Mouse (Mus musculus): ENCODE results near the gene Gm10188. TPM values are rescaled to one million over a fixed set of nuclear protein-coding genes. Genes with fewer than 3 reads are reported as not detected.

Gm10188 gene
- not detected in 2 replicates for total RNA-seq (2014; rRNA removed)
- 0.22 TPM in 1 of 2 replicates, not detected in the other for polyA plus RNA-seq (2015; fragmentation: Nextera tagmentation; extraction: Ambion mirVana)

DNA sequence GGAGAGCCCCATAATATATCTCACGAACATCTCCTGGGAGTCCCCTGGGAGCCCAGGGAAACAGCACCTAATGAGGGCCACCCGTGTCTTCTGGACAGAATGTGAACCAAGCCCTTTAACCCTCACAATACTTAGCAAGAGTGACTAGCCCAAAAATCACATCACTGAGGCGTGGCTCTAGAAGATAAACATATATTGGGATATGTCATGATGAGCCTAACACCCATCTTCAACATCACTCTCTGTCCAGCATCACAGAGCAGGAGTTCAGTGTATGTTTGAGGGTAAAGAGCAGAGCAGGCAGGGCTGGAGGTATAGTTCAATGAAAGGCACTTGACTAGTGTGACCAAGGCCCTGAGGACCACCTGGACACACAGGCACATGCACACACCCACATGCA, at the start of gene Gm10188:
TSS of gene Gm10188 (minus strand) at position 101 of the 400 bp plus-strand sequence.
- H3K27ac ChIP-seq (ENCODE audit: low read depth, low read length): no peak within 1 kb of the TSS
- 89% methylated on average over 3 of the region's 3 CpGs for WGBS
- no peaks in the 10 kb centered on the region for H3K4me1 ChIP-seq (ENCODE audit: insufficient read depth, low read length)
- H3K9ac ChIP-seq (replicated peaks; ENCODE audit: low read length, poor library complexity, severe bottlenecking): no peak within 1 kb of the TSS
- H3K27me3 ChIP-seq (ENCODE audit: insufficient read depth, low read length): no peaks in the 10 kb centered on the region
- H3K4me3 ChIP-seq (ENCODE audit: low read depth, low read length): no peak within 1 kb of the TSS
- no peak for ATAC-seq (ENCODE audit: low FRiP score)
- H3K9me3 ChIP-seq (ENCODE audit: low read length): no peaks in the 10 kb centered on the region
- no peak for DNase-seq (ENCODE audit: low spot score)
- no peak for TF ChIP-seq CTCF (IDR thresholded peaks at IDR 0.05)
- H3K4me2 ChIP-seq (ENCODE audit: low read depth, low read length, poor library complexity, severe bottlenecking): no peak within 1 kb of the TSS
- H3K36me3 ChIP-seq (ENCODE audit: insufficient read depth, low read length): no peaks in the 10 kb centered on the region; the same call in 1 of the 2 replicates

DNA sequence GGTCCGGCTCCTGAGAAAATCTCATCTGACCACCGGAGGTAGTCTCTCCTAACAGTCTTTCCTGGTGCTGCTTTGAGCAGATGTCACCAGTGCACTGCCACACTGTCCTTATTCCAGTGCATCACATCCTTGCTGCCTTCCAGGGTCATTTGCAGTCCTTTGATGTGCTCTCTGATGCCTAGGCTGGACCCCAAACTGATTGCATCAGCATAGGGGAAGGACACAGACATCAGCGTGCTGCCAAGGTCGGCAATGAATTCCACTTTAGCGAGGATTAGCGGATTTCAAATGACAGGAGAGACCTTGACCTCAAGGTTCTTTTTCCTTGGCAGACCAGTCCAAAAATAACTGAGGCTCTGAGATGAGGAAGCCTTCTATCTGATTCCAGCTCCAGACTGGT, 47.6 kb upstream of the Gm10188 start:
- no peak for TF ChIP-seq CTCF (IDR thresholded peaks at IDR 0.05)
- H3K9me3 ChIP-seq (ENCODE audit: low read length): no peaks in the 10 kb centered on the region
- WGBS: 64% methylated on average over 6 of the region's 6 CpGs
- no peak overlapping the region for H3K4me2 ChIP-seq (ENCODE audit: low read depth, low read length, poor library complexity, severe bottlenecking)
- no peaks in the 10 kb centered on the region for H3K27me3 ChIP-seq (ENCODE audit: insufficient read depth, low read length)
- H3K9ac ChIP-seq (replicated peaks; ENCODE audit: low read length, poor library complexity, severe bottlenecking): no peak overlapping the region
- no peak for ATAC-seq (ENCODE audit: low FRiP score)
- no peak overlapping the region for H3K4me3 ChIP-seq (ENCODE audit: low read depth, low read length)
- no peak for DNase-seq (ENCODE audit: low spot score)
- no peak overlapping the region for H3K27ac ChIP-seq (ENCODE audit: low read depth, low read length)
- H3K4me1 ChIP-seq (ENCODE audit: insufficient read depth, low read length): no peaks in the 10 kb centered on the region
- H3K36me3 ChIP-seq (ENCODE audit: insufficient read depth, low read length): no peaks in the 10 kb centered on the region

DNA sequence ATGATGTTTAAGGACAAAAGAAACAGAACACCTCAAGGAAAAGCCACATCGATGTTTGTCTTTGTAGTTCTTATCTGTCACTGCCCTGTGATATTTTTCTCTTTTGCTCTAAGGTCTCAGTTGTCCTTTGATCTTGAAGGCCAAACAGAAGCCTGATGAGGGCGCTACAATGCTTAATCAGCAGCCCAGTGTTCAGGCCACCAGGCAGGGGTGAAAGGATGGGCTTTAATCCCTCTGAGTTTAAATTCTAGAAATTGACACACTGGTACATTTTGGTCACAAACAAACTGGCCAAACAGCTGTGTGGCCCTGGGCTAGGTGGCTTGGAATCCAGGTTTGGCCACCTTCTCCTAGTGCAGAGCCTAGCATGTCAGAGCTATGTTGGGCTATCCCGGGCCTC, 47.1 kb upstream of the Gm10188 start:
- H3K36me3 ChIP-seq (ENCODE audit: insufficient read depth, low read length): no peaks in the 10 kb centered on the region
- H3K27ac ChIP-seq (ENCODE audit: low read depth, low read length): no peak overlapping the region
- no peak overlapping the region for H3K4me3 ChIP-seq (ENCODE audit: low read depth, low read length)
- ATAC-seq (ENCODE audit: low FRiP score) (no peak), DNase-seq (ENCODE audit: low spot score) (no peak)
- H3K27me3 ChIP-seq (ENCODE audit: insufficient read depth, low read length): no peaks in the 10 kb centered on the region
- H3K9me3 ChIP-seq (ENCODE audit: low read length): no peaks in the 10 kb centered on the region
- no peaks in the 10 kb centered on the region for H3K4me1 ChIP-seq (ENCODE audit: insufficient read depth, low read length)
- no peak overlapping the region for H3K4me2 ChIP-seq (ENCODE audit: low read depth, low read length, poor library complexity, severe bottlenecking)
- WGBS: 70% methylated on average over 3 of the region's 3 CpGs
- H3K9ac ChIP-seq (replicated peaks; ENCODE audit: low read length, poor library complexity, severe bottlenecking): no peak overlapping the region
- TF ChIP-seq CTCF (IDR thresholded peaks at IDR 0.05): no peak

DNA sequence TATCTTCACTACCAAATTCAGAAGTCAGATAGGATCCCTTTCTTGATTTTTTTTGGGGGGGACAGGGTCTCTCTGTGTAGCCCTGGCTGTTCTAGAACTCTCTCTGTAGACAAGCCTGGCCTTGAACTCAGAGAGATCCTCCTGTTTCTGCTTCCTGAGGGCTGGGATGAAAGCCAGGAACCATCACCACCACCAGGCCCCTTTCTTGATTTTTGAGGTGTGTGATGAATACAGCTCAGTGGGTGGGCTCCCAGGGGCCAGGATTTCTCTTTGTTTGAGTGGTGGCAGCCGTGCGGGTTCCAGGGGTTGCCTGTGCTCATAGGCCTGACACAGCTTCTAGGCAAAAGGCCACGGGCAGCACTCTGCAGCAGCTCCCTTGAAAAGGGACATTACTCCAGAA, 41.7 kb upstream of the Gm10188 start:
- DNase-seq (ENCODE audit: low spot score) (no peak), ATAC-seq (ENCODE audit: low FRiP score) (no peak)
- no peaks in the 10 kb centered on the region; the same call in 1 of the 2 replicates for H3K4me1 ChIP-seq (ENCODE audit: insufficient read depth, low read length)
- no peak overlapping the region for H3K4me2 ChIP-seq (ENCODE audit: low read depth, low read length, poor library complexity, severe bottlenecking)
- H3K9ac ChIP-seq (replicated peaks; ENCODE audit: low read length, poor library complexity, severe bottlenecking): no peak overlapping the region
- H3K27me3 ChIP-seq (ENCODE audit: insufficient read depth, low read length): no peaks in the 10 kb centered on the region
- H3K36me3 ChIP-seq (ENCODE audit: insufficient read depth, low read length): no peaks in the 10 kb centered on the region
- no peaks in the 10 kb centered on the region for H3K9me3 ChIP-seq (ENCODE audit: low read length)
- no peak for TF ChIP-seq CTCF (IDR thresholded peaks at IDR 0.05)
- no peak overlapping the region for H3K27ac ChIP-seq (ENCODE audit: low read depth, low read length)
- 60% methylated on average over 3 of the region's 3 CpGs for WGBS
- no peak overlapping the region for H3K4me3 ChIP-seq (ENCODE audit: low read depth, low read length)

DNA sequence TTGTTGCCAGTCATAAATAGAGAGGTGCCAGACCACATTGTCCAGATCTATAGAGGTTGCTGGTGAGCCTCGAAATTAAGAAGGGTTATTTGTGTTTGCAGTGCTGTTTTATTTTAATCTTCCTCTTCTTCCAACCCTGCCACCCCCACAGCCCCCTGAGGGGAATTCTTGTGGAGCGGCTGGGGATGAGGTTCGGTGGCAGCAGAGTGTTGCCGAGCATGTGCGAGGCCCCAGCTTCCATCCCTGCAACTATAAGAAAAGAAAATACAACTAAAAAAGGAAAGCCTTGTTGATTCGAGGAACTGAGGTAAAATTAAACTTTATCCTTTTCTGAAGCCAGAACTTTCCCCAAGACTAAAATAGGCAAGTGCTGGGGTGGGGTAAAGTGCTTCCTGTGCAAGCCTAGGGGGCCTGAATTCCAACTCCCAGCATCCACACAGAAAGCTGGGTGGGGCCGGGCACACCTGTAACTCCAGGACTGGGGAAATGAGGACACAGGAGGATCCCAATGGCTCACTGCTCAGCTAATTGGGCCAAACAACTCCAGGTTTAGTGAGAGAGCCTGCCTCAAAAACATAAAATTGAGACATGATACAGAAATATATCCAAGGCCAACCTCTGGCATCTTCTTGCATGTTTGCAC, 39.0 kb upstream of the Gm10188 start:
- H3K36me3 ChIP-seq (ENCODE audit: insufficient read depth, low read length): no peaks in the 10 kb centered on the region
- H3K27ac ChIP-seq (ENCODE audit: low read depth, low read length): no peak overlapping the region
- H3K9ac ChIP-seq (replicated peaks; ENCODE audit: low read length, poor library complexity, severe bottlenecking): no peak overlapping the region
- no peak for TF ChIP-seq CTCF (IDR thresholded peaks at IDR 0.05)
- no peak overlapping the region for H3K4me3 ChIP-seq (ENCODE audit: low read depth, low read length)
- DNase-seq (ENCODE audit: low spot score): no peak
- no peaks in the 10 kb centered on the region for H3K27me3 ChIP-seq (ENCODE audit: insufficient read depth, low read length)
- no peak for ATAC-seq (ENCODE audit: low FRiP score)
- no peaks in the 10 kb centered on the region for H3K9me3 ChIP-seq (ENCODE audit: low read length)
- WGBS: 56% methylated on average over 7 of the region's 7 CpGs
- no peaks in the 10 kb centered on the region; the same call in 1 of the 2 replicates for H3K4me1 ChIP-seq (ENCODE audit: insufficient read depth, low read length)
- H3K4me2 ChIP-seq (ENCODE audit: low read depth, low read length, poor library complexity, severe bottlenecking): no peak overlapping the region

DNA sequence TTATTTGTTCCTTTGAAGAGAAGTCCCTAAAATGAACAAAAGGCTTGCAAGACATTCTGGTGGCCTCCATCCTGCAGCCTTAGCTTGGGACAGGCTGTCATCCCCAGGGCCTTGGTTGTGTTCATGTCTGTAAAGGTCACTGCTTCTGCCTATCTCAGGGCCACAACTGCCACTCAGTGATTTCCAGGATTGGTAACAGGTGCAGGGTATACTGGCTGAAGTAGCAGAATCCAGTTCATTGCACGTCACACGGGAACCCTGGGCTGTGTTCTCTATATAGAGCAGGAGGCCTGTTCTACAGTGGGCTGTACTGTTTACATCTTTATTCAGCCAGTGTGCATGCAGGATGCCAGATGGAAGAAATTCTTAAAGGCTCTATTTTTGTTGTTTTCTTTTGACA, 38.4 kb upstream of the Gm10188 start:
- ATAC-seq (ENCODE audit: low FRiP score): no peak
- no peak overlapping the region for H3K9ac ChIP-seq (replicated peaks; ENCODE audit: low read length, poor library complexity, severe bottlenecking)
- TF ChIP-seq CTCF (IDR thresholded peaks at IDR 0.05): no peak
- no peaks in the 10 kb centered on the region for H3K27me3 ChIP-seq (ENCODE audit: insufficient read depth, low read length)
- H3K36me3 ChIP-seq (ENCODE audit: insufficient read depth, low read length): no peaks in the 10 kb centered on the region
- H3K4me2 ChIP-seq (ENCODE audit: low read depth, low read length, poor library complexity, severe bottlenecking): no peak overlapping the region
- H3K27ac ChIP-seq (ENCODE audit: low read depth, low read length): no peak overlapping the region
- no peak overlapping the region for H3K4me3 ChIP-seq (ENCODE audit: low read depth, low read length)
- DNase-seq (ENCODE audit: low spot score): no peak
- WGBS: 57% methylated on average over 2 of the region's 2 CpGs
- H3K4me1 ChIP-seq (ENCODE audit: insufficient read depth, low read length): no peaks in the 10 kb centered on the region; the same call in 1 of the 2 replicates
- no peaks in the 10 kb centered on the region for H3K9me3 ChIP-seq (ENCODE audit: low read length)
